Mouse (Mus musculus) MEL (cell line): ENCODE results near the gene Gm42791. TPM values are rescaled to one million over a fixed set of nuclear protein-coding genes. Genes with fewer than 3 reads are reported as not detected.

Experiments used
- DNase-seq: peaks from one replicate; pipeline ENCODE4 v3.0.0; 2011; ENCODE audit warnings: low read depth, low spot score
- H3K27ac ChIP-seq: 2 replicates; pipeline ENCODE4 v1.5.1; 2012; ENCODE audit warnings: low read depth, mild to moderate bottlenecking, control low read depth, low read length, moderate library complexity; ENCODE audit not compliant: control insufficient read depth
- H3K27me3 ChIP-seq, 2 experiments: fragments of 150-350 bp in 1 of 2; sonication (generic) in 1 of 2; 2 replicates each; pipeline ENCODE4 v1.6.1; 2012; ENCODE audit warnings: low read length in 2 of 2, mild to moderate bottlenecking in 2 of 2, improper control_type of control experiment in 1 of 2, moderate library complexity in 1 of 2; ENCODE audit not compliant: insufficient read depth in 2 of 2, control insufficient read depth in 1 of 2
- H3K36me3 ChIP-seq, 2 experiments: 2 replicates each; pipeline ENCODE4 v1.6.1; 2012 to 2014; ENCODE audit warnings: low read length in 2 of 2, improper control_type of control experiment in 1 of 2, inconsistent platforms in 1 of 2, mild to moderate bottlenecking in 1 of 2; ENCODE audit not compliant: insufficient read depth in 2 of 2, control insufficient read depth in 1 of 2
- H3K4me1 ChIP-seq, 2 experiments: fragments of 150-350 bp in 1 of 2; sonication (generic) in 1 of 2; 2 replicates each; pipeline ENCODE4 v1.6.1; 2012; ENCODE audit warnings: low read length in 2 of 2, improper control_type of control experiment in 1 of 2, mild to moderate bottlenecking in 1 of 2; ENCODE audit not compliant: insufficient read depth in 2 of 2, control insufficient read depth in 1 of 2
- H3K4me3 ChIP-seq, 2 experiments: fragments of 150-350 bp in 1 of 2; sonication (generic) in 1 of 2; 2 replicates each; pipeline ENCODE4 v1.5.1; 2012; ENCODE audit warnings: low read depth in 2 of 2, low read length in 2 of 2, mild to moderate bottlenecking in 2 of 2, moderate library complexity in 2 of 2, control low read depth in 1 of 2, improper control_type of control experiment in 1 of 2; ENCODE audit not compliant: control insufficient read depth in 1 of 2, insufficient read depth in 1 of 2
- H3K79me2 ChIP-seq: 2 replicates; pipeline ENCODE4 v1.6.1; 2012; ENCODE audit warnings: mild to moderate bottlenecking, low read length, moderate library complexity; ENCODE audit not compliant: control insufficient read depth, poor library complexity, insufficient read depth
- H3K9ac ChIP-seq: 2 replicates; pipeline ENCODE4 v1.6.1; 2012; ENCODE audit warnings: low read depth, mild to moderate bottlenecking, control low read depth, low read length, moderate library complexity; ENCODE audit not compliant: control insufficient read depth, poor library complexity, severe bottlenecking
- H3K9me3 ChIP-seq: fragments of 150-350 bp; sonication (generic); replicated peaks from 2 replicates; pipeline ENCODE4 v1.6.1; 2012; ENCODE audit warnings: mild to moderate bottlenecking, low read length, improper control_type of control experiment, moderate library complexity; ENCODE audit not compliant: insufficient read depth
- CHD1 ChIP-seq: IDR thresholded peaks from 2 replicates; pipeline ENCODE4 v1.6.1; 2012; ENCODE audit warnings: low read depth, mild to moderate bottlenecking, inconsistent platforms, low read length, improper control_type of control experiment
- CHD2 ChIP-seq: IDR thresholded peaks from 2 replicates; pipeline ENCODE4 v1.6.1; 2011; ENCODE audit warnings: low read length, improper control_type of control experiment
- CTCF ChIP-seq, 3 experiments: IDR thresholded peaks in 2 of 3; conservative IDR thresholded peaks in 1 of 3; 2 replicates each; pipeline ENCODE4 v1.5.1; 2011 to 2012; ENCODE audit warnings: low read length in 3 of 3, low read depth in 2 of 3, mild to moderate bottlenecking in 2 of 3, improper control_type of control experiment in 1 of 3, inconsistent platforms in 1 of 3, mixed read lengths in 1 of 3, moderate library complexity in 1 of 3; ENCODE audit not compliant: control insufficient read depth in 1 of 3, insufficient read depth in 1 of 3, poor library complexity in 1 of 3, severe bottlenecking in 1 of 3
- E2F4 ChIP-seq: IDR thresholded peaks from 2 replicates; pipeline ENCODE4 v1.6.1; 2011; ENCODE audit warnings: low read depth, low read length, improper control_type of control experiment, borderline replicate concordance
- ELF1 ChIP-seq: IDR thresholded peaks from 2 replicates; pipeline ENCODE4 v1.6.1; 2014; ENCODE audit warnings: low read depth, mild to moderate bottlenecking, inconsistent platforms, low read length, improper control_type of control experiment, moderate library complexity
- EP300 ChIP-seq, 2 experiments: IDR thresholded peaks; 2 replicates each; pipeline ENCODE4 v1.6.1; 2011; ENCODE audit warnings: improper control_type of control experiment in 2 of 2, low read length in 2 of 2, low read depth in 1 of 2, mild to moderate bottlenecking in 1 of 2
- ETS1 ChIP-seq: IDR thresholded peaks from 2 replicates; pipeline ENCODE4 v1.6.1; 2012; ENCODE audit warnings: low read depth, mild to moderate bottlenecking, inconsistent platforms, low read length, improper control_type of control experiment, moderate library complexity
- GATA1 ChIP-seq: IDR thresholded peaks from 2 replicates; pipeline ENCODE4 v1.6.1; 2011; ENCODE audit warnings: low read depth, low read length, improper control_type of control experiment
- JUND ChIP-seq: IDR thresholded peaks from 2 replicates; pipeline ENCODE4 v1.6.1; 2011; ENCODE audit warnings: low read depth, mild to moderate bottlenecking, improper control_type of control experiment, low read length
- KAT2A ChIP-seq: conservative IDR thresholded peaks from 2 replicates; pipeline ENCODE4 v1.6.1; 2012; ENCODE audit warnings: low read depth, low read length, improper control_type of control experiment, inconsistent platforms
- MYB ChIP-seq: IDR thresholded peaks from 2 replicates; pipeline ENCODE4 v1.6.1; 2011; ENCODE audit warnings: mild to moderate bottlenecking, low read depth, low read length, improper control_type of control experiment
- NELFE ChIP-seq: IDR thresholded peaks from 2 replicates; pipeline ENCODE4 v1.6.1; 2011; ENCODE audit warnings: low read depth, low read length, improper control_type of control experiment
- POLR2AphosphoS2 ChIP-seq: IDR thresholded peaks from 2 replicates; pipeline ENCODE4 v1.6.1; 2011; ENCODE audit warnings: low read length, improper control_type of control experiment
- SMC3 ChIP-seq: IDR thresholded peaks from 2 replicates; pipeline ENCODE4 v1.6.1; 2011; ENCODE audit warnings: low read depth, low read length, improper control_type of control experiment
- TBP ChIP-seq: IDR thresholded peaks from 2 replicates; pipeline ENCODE4 v1.8.0; 2011; ENCODE audit warnings: low read depth, low read length, improper control_type of control experiment
- USF2 ChIP-seq, 2 experiments: IDR thresholded peaks; 2 replicates each; pipeline ENCODE4 v1.6.1; 2011 to 2012; ENCODE audit warnings: improper control_type of control experiment in 2 of 2, low read length in 2 of 2, borderline replicate concordance in 1 of 2, inconsistent platforms in 1 of 2, low read depth in 1 of 2, mild to moderate bottlenecking in 1 of 2; ENCODE audit not compliant: insufficient read depth in 1 of 2
- ZMIZ1 ChIP-seq: IDR thresholded peaks from 2 replicates; pipeline ENCODE4 v1.6.1; 2012; ENCODE audit warnings: low read depth, mild to moderate bottlenecking, inconsistent platforms, low read length, improper control_type of control experiment, moderate library complexity
- polyA plus RNA-seq, 2 experiments: library from polyadenylated mRNA; stranded (reverse) in 1 of 2; unstranded in 1 of 2; fragments of >175 nt in 1 of 2; fragments of >200 nt in 1 of 2; gene quantifications; 2 replicates each; pipeline versions ENCODE4 v1.2.1 to v1.2.4; 2012; ENCODE audit warnings: low replicate concordance in 2 of 2, low read depth in 1 of 2; ENCODE audit not compliant: insufficient read length in 2 of 2, insufficient read depth in 1 of 2, missing spikeins in 1 of 2
- total RNA-seq: library from RNA; depleted of rRNA; stranded (reverse); fragments of 300-350 nt; gene quantifications from 2 replicates; pipeline ENCODE4 v1.2.3, GENCODE M21; 2012

Gm42791 gene
- total and polyA plus RNA-seq, 3 experiments = 1.2 to 2.1 TPM; not detected in 1

DNA sequence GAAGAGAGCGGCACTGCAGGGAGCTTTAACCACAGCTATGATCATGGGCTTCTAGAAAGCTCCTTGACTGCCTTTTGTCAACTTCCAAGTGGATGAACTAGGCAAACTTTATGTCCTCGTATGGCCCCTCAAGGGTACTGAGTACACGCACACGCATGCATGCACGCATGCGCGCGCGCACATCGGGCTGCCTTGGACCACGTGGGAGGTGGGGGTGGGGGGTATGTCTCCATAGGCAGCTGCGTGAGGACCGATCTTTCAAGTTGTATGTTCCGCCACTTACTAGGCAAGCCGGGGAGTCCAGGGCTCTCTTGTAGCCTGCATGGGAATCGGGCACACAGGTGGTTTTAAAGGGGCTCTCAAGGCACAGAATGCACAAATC lies 25.7 kb upstream of the Gm42791 start:
- TF ChIP-seq USF2 (IDR thresholded peaks at IDR 0.05; ENCODE audit: borderline replicate concordance in 1 of 2, insufficient read depth in 1 of 2, low read depth in 1 of 2, low read length in 2 of 2) (no peak), JUND (no peak), KAT2A (no peak), CTCF (IDR thresholded peaks at IDR 0.05 in 2 of 3, conservative IDR thresholded peaks at IDR 0.05 in 1 of 3; ENCODE audit: control insufficient read depth in 1 of 3, insufficient read depth in 1 of 3, low read depth in 2 of 3, low read length in 3 of 3, poor library complexity in 1 of 3, severe bottlenecking in 1 of 3) (no peak), E2F4 (no peak), MYB (no peak), CHD1 (no peak), GATA1 (no peak), TBP (no peak)
- Histone ChIP-seq H3K9me3 (no peaks in the 10 kb centered on the region), H3K27me3 (no peaks in the 10 kb centered on the region), H3K4me1 (peaks cover 11 to 16% of the 10 kb centered on the region in 2 experiments), H3K9ac (no peak overlapping the region), H3K27ac (no peak overlapping the region), H3K79me2 (no peaks in the 10 kb centered on the region), H3K4me3 (no peak overlapping the region), H3K36me3 (peaks cover 0 to 15% of the 10 kb centered on the region in 2 experiments; a peak in 2 of 4 replicates)
- no peak for DNase-seq

DNA sequence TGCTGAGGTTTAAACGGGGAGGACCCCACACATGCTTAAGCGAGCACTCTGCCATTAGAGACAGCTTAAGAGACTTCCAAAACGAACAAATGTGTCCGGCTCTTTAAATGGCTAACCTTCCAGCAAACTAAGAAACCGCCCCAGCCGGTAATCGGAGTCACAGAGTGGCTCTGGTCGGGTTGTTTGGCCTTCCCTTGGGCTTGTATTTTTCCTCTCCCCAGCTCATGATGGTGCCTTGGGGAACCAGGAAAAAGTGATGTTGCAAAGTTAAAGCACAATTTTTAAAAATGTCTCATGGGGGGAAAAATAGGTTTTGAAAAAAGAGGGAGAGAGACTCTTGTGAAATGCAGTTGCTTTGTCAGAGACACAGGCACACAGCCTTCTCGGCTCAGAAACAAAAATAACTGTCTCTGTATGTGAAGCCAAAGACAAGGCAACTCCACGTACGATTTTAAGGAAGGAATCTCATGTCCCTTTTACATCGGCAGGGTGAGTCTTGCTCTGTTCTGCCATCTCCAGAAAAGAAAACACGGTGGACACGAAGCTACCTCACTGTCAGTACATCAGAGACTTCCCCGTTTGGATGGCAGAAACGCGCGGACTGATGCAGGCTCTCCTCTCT lies 25.2 kb upstream of the Gm42791 start:
- TF ChIP-seq EP300 (IDR thresholded peaks at IDR 0.05; ENCODE audit: low read depth in 1 of 2, low read length in 2 of 2) (no peak), SMC3 (no peak), NELFE (no peak), ELF1 (no peak), POLR2AphosphoS2 (no peak), CHD2 (no peak), ZMIZ1 (no peak), ETS1 (no peak)
- peaks cover 11 to 16% of the 10 kb centered on the region in 2 experiments for H3K4me1 ChIP-seq
- no peak overlapping the region for H3K9ac ChIP-seq
- H3K27ac ChIP-seq = no peak overlapping the region
- no peak for DNase-seq
- no peaks in the 10 kb centered on the region for H3K9me3 ChIP-seq
- H3K4me3 ChIP-seq = no peak overlapping the region
- H3K79me2 ChIP-seq = no peaks in the 10 kb centered on the region
- H3K27me3 ChIP-seq = no peaks in the 10 kb centered on the region
- H3K36me3 ChIP-seq = peaks cover 0 to 17% of the 10 kb centered on the region in 2 experiments; a peak in 2 of 4 replicates
